Mouse (Mus musculus) bone marrow, adult 2 months (tissue): ENCODE data around the gene Il6ra.

Experiments
- CTCF ChIP-seq: fragments of 200-500 bp; IDR thresholded peaks from 2 replicates; pipeline ENCODE4 v1.5.1; 2011; ENCODE audit warnings: low read length, control low read depth; ENCODE audit not compliant: control insufficient read depth, insufficient read depth
- POLR2A ChIP-seq: fragments of 200-500 bp; IDR thresholded peaks from 2 replicates; pipeline ENCODE4 v1.6.1; 2011; ENCODE audit warnings: low read depth, mild to moderate bottlenecking, control low read depth, low read length, borderline replicate concordance; ENCODE audit not compliant: control insufficient read depth

- TF ChIP-seq CTCF = no peak
- TF ChIP-seq POLR2A = no peak
These were observed 67.2 kb downstream of the Il6ra start for GRCm38 (mm10) chr3:89845814-89846213.
